In the genomic region with DNA sequence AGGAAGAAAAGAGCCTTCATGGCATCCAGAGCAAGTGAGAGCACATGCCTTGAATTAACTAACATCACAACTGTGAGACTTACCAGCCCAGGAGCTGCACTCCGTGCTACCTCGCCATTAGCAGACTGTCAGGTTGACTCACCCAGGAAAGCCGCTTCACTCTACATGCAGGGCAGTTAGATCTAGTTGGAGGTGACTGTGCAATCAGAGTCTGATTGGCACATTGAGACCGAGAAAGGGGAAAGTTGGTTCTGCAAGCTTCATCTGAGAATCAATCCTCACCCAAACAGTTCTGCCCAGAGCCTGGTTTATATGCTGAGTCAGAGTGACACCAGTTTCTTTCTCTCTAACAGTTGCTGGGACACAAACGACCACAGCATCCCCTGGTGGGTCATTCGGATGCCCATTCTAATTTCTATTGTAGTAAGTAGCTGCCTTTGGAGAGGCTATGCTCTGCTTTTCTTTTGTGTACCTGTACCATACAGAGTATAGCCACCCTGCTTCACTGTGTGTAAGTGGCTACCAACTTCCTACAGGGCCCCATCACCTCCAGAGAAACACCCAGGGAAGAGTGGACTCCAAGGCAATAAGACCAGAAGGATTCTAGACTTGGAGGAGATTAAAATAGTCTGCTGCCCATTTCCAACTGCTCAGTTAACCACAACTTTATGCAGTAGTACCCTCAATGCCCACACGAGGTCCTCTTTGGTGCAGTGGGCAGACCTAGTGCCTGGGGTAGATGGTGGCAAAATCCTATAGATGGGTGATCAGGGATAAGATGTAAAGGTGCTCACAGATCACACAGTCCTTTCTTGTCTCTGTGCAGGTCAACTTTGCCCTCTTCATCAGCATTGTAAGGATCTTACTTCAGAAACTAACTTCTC, we compare ENCODE assay signal across 13 mouse cellular contexts.
DNase-seq lines count a peak whose midpoint lies in the region; ATAC-seq and TF ChIP-seq lines count a peak whose summit lies in the region.
"Had no signal": no experiment of that assay in that cellular context is flagged by ENCODE, and none has a peak within 500 bp of the region (broad histone marks: within the 10 kb centered on the region; RNA-seq: fewer than 3 reads in every experiment).

No protein-coding gene starts in this region.

- no peaks in the 10 kb centered on the region for H3K79me2 ChIP-seq in C2C12 (ENCODE audit: control insufficient read depth, insufficient read depth)

- no peak overlapping the region for H3ac ChIP-seq in C2C12 (ENCODE audit: control insufficient read depth, insufficient read length, low read depth)

- TF ChIP-seq CTCF in kidney, adult 2 months (conservative IDR thresholded peaks at IDR 0.05; ENCODE audit: insufficient read depth, insufficient read length, low read depth, low read length) = 0 out of 2 replicates have a peak, but pooled peaks have one; percentile 7
- peak; percentile 19 for TF ChIP-seq CTCF in C2C12 (IDR thresholded peaks at IDR 0.05; ENCODE audit: control insufficient read depth, insufficient read depth, insufficient read length)

- no peak for DNase-seq in kidney, adult 2 months
- DNase-seq in kidney, postnatal 10 days = no peak
- DNase-seq in brain, adult 2 months (ENCODE audit: low read depth, low spot score) = peak; percentile 12
- peak; percentile 41 for DNase-seq in retina, embryonic 14.5 days (ENCODE audit: low spot score)
- DNase-seq in gastrocnemius, postnatal 10 days = no peak
- DNase-seq in neural tube, embryonic 10.5 days (ENCODE audit: extremely low spot score, low spot score) = no peak
- DNase-seq: gastrocnemius, postnatal 36 days had no signal

- no peaks in the 10 kb centered on the region for H3K27me3 ChIP-seq in kidney, adult 2 months (replicated peaks; ENCODE audit: control insufficient read depth, insufficient read depth, low read length)
- H3K27me3 ChIP-seq in C2C12 (ENCODE audit: control insufficient read depth, insufficient read depth, insufficient read length) = no peaks in the 10 kb centered on the region
- H3K27me3 ChIP-seq: embryonic facial prominence, embryonic 13.5 days; hindbrain, embryonic 15.5 days; neural tube, embryonic 13.5 days had no signal

- no peak for TF ChIP-seq POLR2A in kidney, adult 2 months (IDR thresholded peaks at IDR 0.05; ENCODE audit: low read depth, low read length)

- ATAC-seq in cerebellum, adult (ENCODE audit: insufficient number of reproducible peaks, low FRiP score, low TSS enrichment) = no peak

- 70% methylated on average over 7 of the region's 7 CpGs for WGBS in kidney, adult 2 months

- no peaks in the 10 kb centered on the region for H3K36me3 ChIP-seq in kidney, adult 2 months (ENCODE audit: control insufficient read depth, insufficient read depth, low read length)
- H3K36me3 ChIP-seq in C2C12 (ENCODE audit: control insufficient read depth, insufficient read depth) = no peaks in the 10 kb centered on the region
- H3K36me3 ChIP-seq: embryonic facial prominence, embryonic 13.5 days; G1E; hindbrain, embryonic 15.5 days; neural tube, embryonic 13.5 days had no signal

- no peaks in the 10 kb centered on the region for H3K79me3 ChIP-seq in C2C12 (ENCODE audit: low read depth)

- no peak overlapping the region for H3K4me3 ChIP-seq in kidney, adult 2 months (ENCODE audit: insufficient read depth, low read depth, low read length)
- no peak overlapping the region for H3K4me3 ChIP-seq in C2C12 (ENCODE audit: insufficient read depth, poor library complexity, severe bottlenecking)
- H3K4me3 ChIP-seq: embryonic facial prominence, embryonic 13.5 days; hindbrain, embryonic 15.5 days; neural tube, embryonic 13.5 days had no signal

- H3K4me1 ChIP-seq in kidney, adult 2 months (ENCODE audit: control insufficient read depth, insufficient read depth, low read length) = no peaks in the 10 kb centered on the region
- H3K4me1 ChIP-seq: embryonic facial prominence, embryonic 13.5 days; hindbrain, embryonic 15.5 days; neural tube, embryonic 13.5 days had no signal

- H3K27ac ChIP-seq in kidney, adult 2 months (ENCODE audit: insufficient read depth, low read depth, low read length) = no peak overlapping the region
- H3K27ac ChIP-seq: embryonic facial prominence, embryonic 13.5 days; hindbrain, embryonic 15.5 days; neural tube, embryonic 13.5 days had no signal

TF ChIP-seq in C2C12, 6 proteins besides CTCF, POLR2A, EP300 and RAD21:
- TF ChIP-seq MYOD1 (IDR thresholded peaks at IDR 0.05; ENCODE audit: control insufficient read depth, insufficient read length, low read depth) = no peak
- TF ChIP-seq MAX (IDR thresholded peaks at IDR 0.05) = no peak
- no peak for TF ChIP-seq MYOG (IDR thresholded peaks at IDR 0.05; ENCODE audit: control insufficient read depth, extremely low read depth, insufficient read length)
- TF ChIP-seq FOSL1 (IDR thresholded peaks at IDR 0.05; ENCODE audit: insufficient read depth, low read length, poor library complexity, severe bottlenecking) = no peak
- TF ChIP-seq USF1 (IDR thresholded peaks at IDR 0.05; ENCODE audit: low read depth) = no peak
- TF ChIP-seq CEBPB (IDR thresholded peaks at IDR 0.05; ENCODE audit: low read depth) = no peak

Comparison
In these comparisons a context has a peak if more than half of its experiments do, and no peak if none do; other contexts are left out.
1. DNase-seq: peak in brain, adult 2 months (single experiment) and retina, embryonic 14.5 days (single experiment); none in kidney, adult 2 months (single experiment), kidney, postnatal 10 days (single experiment), gastrocnemius, postnatal 10 days (single experiment) and neural tube, embryonic 10.5 days (single experiment).